Mouse (Mus musculus) kidney, adult 2 months (tissue): ENCODE results near the gene Eif2b3.

ENCODE experiments used
- CTCF ChIP-seq: fragments of 200-500 bp; conservative IDR thresholded peaks from 2 replicates; pipeline ENCODE4 v1.5.1; 2011; ENCODE audit warnings: low read depth, mild to moderate bottlenecking, control low read depth, low read length, moderate library complexity, mixed read lengths; ENCODE audit not compliant: insufficient read depth, insufficient read length
- POLR2A ChIP-seq: fragments of 200-500 bp; IDR thresholded peaks from one replicate; pipeline ENCODE4 v1.6.1; 2011; ENCODE audit warnings: low read depth, low read length, control low read depth

DNA sequence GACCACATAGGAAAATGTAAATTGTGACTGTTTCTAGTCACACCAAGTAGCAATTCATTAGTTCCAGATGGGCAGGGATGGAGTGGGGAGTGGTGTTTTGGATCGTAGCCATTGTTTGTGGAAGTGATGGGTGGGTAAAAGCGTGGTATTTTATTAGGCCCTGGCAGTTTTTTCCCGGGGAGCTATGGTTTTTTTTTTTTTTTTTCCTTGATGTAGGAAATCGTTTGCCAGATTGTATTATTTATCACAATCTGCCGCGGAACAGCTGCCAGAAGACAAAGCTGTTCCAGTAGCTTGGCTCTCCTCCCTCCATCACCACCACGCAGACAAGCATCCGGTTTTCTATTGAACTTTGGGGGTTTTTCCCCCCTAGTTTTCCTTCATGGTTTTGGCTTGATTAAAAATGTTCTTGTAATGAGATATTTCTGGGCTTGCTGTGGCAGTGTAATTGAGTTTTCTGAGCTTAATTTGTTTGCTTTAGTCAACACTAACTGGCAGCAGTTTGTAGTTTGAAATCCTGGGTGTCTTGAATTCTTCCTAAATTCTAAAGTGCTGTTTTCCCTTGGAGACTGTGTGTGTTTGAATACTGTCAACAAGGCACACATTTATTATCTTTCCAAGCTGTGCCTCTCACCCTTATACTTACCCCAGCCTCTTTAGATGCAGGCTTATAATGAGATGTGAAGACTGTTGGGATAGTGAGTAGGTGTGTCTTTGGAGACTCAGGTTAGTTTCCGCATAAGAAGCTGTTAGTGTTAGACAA is 20.9 kb downstream of the Eif2b3 start:
- no peak for TF ChIP-seq CTCF
- no peak for TF ChIP-seq POLR2A
